Mouse (Mus musculus) C2C12 (cell line): ENCODE measurements around the gene Pqbp1.

ENCODE experiments used
- CTCF ChIP-seq: IDR thresholded peaks from one replicate; pipeline ENCODE4 v1.5.1; 2011; ENCODE audit not compliant: control insufficient read depth, insufficient read depth, insufficient read length
- FOSL1 ChIP-seq: IDR thresholded peaks from one replicate; pipeline ENCODE4 v1.8.0; 2011; ENCODE audit warnings: mild to moderate bottlenecking, low read length; ENCODE audit not compliant: poor library complexity, insufficient read depth, severe bottlenecking
- MAX ChIP-seq: IDR thresholded peaks from one replicate; pipeline ENCODE4 v1.6.1; 2011; ENCODE audit warnings: mild to moderate bottlenecking, control low read depth
- MYOD1 ChIP-seq: IDR thresholded peaks from one replicate; pipeline ENCODE4 v1.6.1; 2011; ENCODE audit warnings: low read depth; ENCODE audit not compliant: control insufficient read depth, insufficient read length

GRCm38 (mm10) chrX:7927116-7927515, 28.0 kb upstream of the Pqbp1 start:
- no peak for TF ChIP-seq CTCF
- no peak for TF ChIP-seq FOSL1
- no peak for TF ChIP-seq MAX
- no peak for TF ChIP-seq MYOD1
